Mouse (Mus musculus): Measurements from ENCODE around the gene Cpne9. TPM values are rescaled to one million over a fixed set of nuclear protein-coding genes. Genes with fewer than 3 reads are reported as not detected.
"Not testable (repeated sequence)": the region's sequence is repeated elsewhere in the genome, so short reads cannot be mapped to it uniquely, and the experiment has no call there.

Cpne9 gene
- total RNA-seq, 2 experiments from 2014 or later, result 1.1 TPM

- no peak for DNase-seq
Observed at GRCm38 (mm10) chr6:113290346-113290745, 8.2 kb downstream of the Cpne9 start.

DNA sequence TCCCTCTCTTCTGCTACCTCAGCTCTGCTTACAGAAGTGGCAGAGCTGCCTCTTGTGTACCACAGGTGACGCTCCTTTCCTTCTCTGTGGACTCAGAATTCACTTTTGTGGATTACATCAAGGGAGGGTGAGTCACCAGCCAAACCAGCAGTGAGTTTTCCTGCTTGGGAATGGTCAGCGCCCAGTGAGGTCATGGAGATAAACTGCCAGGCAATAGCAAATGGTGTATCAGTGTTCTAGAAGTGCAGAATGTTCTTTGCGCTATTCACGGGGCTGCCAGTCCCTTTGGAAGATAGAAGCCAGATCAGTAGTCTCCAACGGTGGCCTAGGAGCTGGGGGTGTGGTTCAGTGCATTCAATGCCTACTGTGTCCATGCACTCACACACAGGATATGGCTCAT lies 10.8 kb downstream of the Cpne9 start:
- peak; percentile 21 to 54 for DNase-seq

DNA sequence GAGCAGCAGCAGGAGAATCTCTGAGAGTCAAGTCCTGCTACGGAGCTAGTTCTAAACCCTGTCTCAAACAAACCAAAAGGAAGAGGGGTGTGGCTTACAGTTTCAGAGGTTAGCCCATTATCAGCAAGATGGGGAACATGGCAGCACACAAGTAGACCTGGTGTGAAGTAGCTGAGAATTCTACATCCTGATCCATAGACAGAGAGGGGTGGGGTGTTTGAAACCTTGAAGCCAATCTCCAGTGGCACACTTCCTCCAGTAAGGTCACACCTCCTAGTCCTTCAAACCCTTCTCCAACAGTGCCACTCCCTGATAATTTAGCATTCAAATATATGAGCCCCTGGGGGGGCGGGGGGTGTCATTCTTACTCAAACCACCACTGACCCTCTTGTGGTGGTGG lies 13.9 kb downstream of the Cpne9 start:
- DNase-seq, result no peak

DNA sequence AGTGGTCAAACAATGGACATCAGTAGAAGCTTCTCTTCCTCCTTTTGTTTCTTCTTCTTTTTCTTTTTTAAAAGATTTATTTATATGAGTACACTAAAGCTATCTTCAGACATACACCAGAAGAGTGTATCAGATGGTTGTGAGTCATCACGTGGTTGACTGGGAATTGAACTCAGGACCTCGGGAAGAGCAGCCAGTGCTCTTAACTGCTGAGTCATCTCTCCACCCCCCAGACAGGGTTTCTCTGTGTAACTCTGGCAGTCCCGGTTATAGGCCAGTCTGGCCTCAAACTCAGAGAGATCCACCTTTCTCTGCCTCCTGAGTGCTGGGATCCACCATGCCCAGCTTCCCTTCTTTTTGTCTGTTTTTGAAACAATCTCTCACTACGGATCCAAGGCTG lies 14.5 kb downstream of the Cpne9 start:
- DNase-seq, result no peak

- DNase-seq, result no peak
Observed at GRCm38 (mm10) chr6:113301350-113301749, 19.2 kb downstream of the Cpne9 start.

GRCm38 (mm10) chr6:113302258-113302657 lies 20.2 kb downstream of the Cpne9 start:
- peak in 1 of 2 experiments; percentile 20 for DNase-seq

GRCm38 (mm10) chr6:113306322-113306985 lies 24.3 kb downstream of the Cpne9 start:
- DNase-seq, result peak; percentile 100

DNA sequence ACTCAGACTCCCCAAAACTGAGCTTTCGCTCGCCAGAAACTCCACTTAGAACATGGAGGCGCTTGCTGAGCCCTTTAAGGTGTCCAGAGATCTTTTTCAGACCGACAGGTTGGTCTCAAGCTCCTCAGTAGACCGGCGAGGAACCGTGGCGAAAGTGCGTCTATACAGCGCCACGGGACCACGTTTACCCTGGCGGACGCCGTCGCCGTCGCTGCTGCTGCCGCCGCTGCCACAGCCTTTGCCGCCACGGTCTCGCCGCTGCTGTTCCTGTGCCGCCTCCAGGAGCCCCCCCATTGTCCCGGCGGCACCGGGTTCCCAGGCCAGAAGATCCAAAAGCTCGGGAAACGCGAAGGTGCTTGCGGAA lies 24.9 kb downstream of the Cpne9 start, which contains the start of gene Brpf1:
TSS of gene Brpf1 (plus strand) at position 152 of the 364 bp plus-strand sequence.
- no peak for DNase-seq

DNA sequence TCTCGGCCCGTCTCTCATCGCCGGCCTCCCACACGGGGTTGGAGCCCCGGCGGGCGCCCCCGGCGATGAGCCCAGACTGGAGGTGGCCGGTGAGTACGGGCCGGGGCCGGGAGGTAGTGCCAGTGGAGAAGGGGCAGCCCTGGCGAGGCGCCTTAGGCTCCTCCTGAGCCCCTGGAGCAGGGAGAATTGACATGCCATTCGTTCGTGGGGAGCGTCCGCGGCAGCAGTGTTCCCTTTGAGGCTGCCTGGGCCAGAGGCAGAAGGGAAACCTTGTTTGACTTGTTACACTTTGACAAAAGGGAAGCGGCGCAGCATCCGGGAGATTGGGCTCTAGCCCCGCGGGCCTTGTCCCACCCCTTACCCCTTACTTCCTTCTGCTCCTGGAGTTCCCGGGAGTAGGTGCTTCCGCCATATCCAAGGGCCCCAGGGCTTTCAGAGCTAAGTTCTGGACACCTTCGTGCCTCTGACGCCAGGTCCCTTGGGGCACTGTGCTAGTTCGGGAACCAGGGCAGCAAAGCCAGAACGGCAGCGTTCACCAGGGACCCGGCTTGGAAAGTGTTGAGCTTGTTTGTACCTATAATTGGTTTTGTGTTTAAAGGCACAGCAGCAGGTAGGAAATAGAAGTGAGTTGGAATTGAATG lies 25.5 kb downstream of the Cpne9 start:
- DNase-seq, result peak; percentile 50 to 68

DNA sequence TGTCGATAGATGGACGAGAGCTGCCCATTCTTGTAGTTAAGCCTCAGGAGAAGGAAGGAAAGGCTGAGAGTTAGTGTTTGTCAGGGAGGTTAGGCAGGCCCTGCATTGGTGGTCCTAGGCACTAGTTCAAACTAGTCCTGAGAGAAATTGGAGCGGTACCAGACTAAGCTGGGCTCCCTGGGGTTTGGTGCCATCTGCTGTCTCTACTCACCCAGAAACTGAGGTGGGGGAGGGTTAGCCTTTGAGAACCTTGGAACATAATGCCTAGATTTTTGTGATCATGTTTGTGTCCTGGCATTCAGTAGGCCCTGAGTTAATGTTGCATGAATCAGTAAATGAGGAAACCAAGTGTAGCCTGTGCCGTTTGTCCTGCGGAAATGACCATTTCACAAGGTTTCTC lies 26.0 kb downstream of the Cpne9 start:
- peak; percentile 40 to 63 for DNase-seq

- DNase-seq, result no peak
Observed at GRCm38 (mm10) chr6:113315972-113316371, 33.9 kb downstream of the Cpne9 start.

GRCm38 (mm10) chr6:113326533-113327315 lies 44.6 kb downstream of the Cpne9 start, which contains the start of gene Ogg1:
Gene Ogg1 (plus strand): TSS chr6:113326972.
- peak; percentile 98 for DNase-seq

GRCm38 (mm10) chr6:113329396-113329795 lies 47.3 kb downstream of the Cpne9 start:
- no peak for DNase-seq

- DNase-seq, result no peak
Observed at GRCm38 (mm10) chr6:113330547-113330946, 48.4 kb downstream of the Cpne9 start.

DNA sequence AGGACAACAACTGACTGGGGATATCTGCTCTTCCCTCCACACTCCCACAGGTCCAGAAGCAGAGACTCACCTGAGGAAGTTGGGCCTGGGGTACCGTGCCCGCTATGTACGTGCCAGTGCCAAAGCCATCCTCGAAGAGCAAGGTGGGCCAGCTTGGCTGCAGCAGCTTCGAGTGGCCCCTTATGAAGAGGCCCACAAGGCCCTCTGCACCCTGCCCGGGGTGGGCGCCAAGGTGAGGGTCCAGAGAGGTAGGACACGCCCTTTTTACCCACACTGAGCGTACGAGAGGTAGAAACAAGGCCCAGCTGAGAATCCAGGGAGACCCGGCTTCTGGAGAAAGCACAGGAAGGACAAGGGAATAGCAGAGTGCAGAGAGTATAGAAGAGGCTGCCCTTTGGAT lies 49.6 kb downstream of the Cpne9 start:
- DNase-seq, result no peak

DNA sequence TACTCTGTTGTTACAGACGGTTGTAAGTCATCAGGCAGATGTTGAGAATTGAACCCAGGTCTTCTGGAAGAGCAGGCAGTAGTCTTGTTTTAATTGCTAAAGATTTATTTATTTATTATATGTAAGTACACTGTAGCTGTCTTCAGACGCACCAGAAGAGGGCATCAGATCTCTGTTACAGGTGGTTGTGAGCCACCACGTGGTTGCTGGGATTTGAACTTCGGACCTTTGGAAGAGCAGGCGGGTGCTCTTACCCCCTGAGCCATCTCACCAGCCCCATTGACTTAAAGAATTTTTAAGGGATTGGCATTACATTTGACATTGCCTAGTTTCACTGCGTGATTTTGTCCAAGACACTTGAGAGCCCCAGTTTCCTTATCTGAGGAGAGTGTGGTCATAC lies 50.6 kb downstream of the Cpne9 start:
- not testable (repeated sequence) for DNase-seq

- DNase-seq, result peak; percentile 30 to 55
Observed at GRCm38 (mm10) chr6:113333137-113333950, 51.2 kb downstream of the Cpne9 start.

DNA sequence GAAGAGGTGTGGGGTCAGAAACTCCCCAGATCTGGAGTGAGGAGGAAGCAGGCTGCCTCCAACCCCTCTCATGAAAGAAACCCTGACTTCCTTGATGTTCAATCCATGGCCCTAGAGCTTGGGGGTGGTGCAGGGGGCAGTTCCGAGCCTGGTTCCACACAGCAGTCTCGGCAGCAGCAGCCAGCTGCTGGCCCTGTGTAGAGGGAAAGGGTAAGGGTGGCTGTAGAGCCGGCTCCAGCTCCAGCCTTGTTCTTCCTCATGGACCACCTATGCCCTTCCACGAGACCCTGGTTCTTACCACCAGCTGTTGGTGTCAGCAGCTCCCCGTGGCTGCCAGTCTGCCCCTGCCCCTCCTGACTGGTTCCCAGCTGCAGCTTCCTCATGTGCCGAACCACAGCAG lies 52.1 kb downstream of the Cpne9 start:
- DNase-seq, result no peak

GRCm38 (mm10) chr6:113336852-113337620 lies 54.9 kb downstream of the Cpne9 start:
- peak; percentile 69 to 78 for DNase-seq

- DNase-seq, result no peak
Observed at GRCm38 (mm10) chr6:113341574-113341973, 59.5 kb downstream of the Cpne9 start.

GRCm38 (mm10) chr6:113342297-113342696 lies 60.2 kb downstream of the Cpne9 start:
- no peak for DNase-seq

All from adrenal gland, postnatal 36 days (tissue).